Mouse (Mus musculus) erythroblast, embryonic 14.5 days (primary cell): ENCODE results near the gene Spdye4c.

Experiments used
- GATA1 ChIP-seq: IDR thresholded peaks from 2 replicates; pipeline ENCODE4 v1.6.1; 2012; ENCODE audit warnings: low read length, inconsistent platforms, mixed read lengths
- TAL1 ChIP-seq: IDR thresholded peaks from 3 replicates; pipeline ENCODE4 v1.6.1; 2012; ENCODE audit warnings: low read length, inconsistent platforms, mixed read lengths

DNA sequence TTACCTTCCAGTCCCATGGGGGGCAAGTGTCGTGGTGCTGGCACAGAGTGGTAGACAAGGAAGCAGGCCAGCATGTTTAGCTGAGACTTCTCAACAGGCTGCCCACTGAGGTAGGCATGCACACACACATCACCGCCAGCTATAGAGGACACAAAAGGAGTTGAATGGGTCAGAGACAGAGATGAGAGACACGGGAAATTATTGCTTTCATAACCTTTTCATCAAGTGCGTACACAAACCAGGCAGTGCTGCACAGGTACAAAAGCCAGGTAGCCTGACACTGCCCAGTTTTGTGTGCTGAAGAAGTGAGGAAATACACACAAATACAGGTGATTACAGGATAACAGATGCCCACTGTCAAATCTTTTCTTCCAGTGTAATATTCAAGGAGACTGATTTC is 24.4 kb downstream of the Spdye4c start:
- TF ChIP-seq GATA1 (no peak), TAL1 (no peak)
